Mouse (Mus musculus) stomach, postnatal 0 days (tissue): ENCODE results near the gene Hist1h2bh. TPM values are rescaled to one million over a fixed set of nuclear protein-coding genes. Genes with fewer than 3 reads are reported as not detected.

ENCODE experiments used
- ATAC-seq: fragments of 200-750 bp; cut with Nextera tagmentation; 2 replicates; pipeline ENCODE4 v1.8.0; 2017; ENCODE audit not compliant: low FRiP score, low TSS enrichment
- DNase-seq: peaks from one replicate; pipeline ENCODE4 v3.0.0-alpha.2; 2016; ENCODE audit warnings: low spot score
- H3K27ac ChIP-seq: fragments of 300-500 bp; sonication (generic); replicated peaks from 2 replicates; pipeline ENCODE4 v1.5.1; 2014; ENCODE audit warnings: mild to moderate bottlenecking, control low read depth
- H3K27me3 ChIP-seq: fragments of 300-500 bp; sonication (generic); 2 replicates; pipeline ENCODE4 v1.6.1; 2014; ENCODE audit warnings: low read length; ENCODE audit not compliant: control insufficient read depth, insufficient read depth
- H3K36me3 ChIP-seq: fragments of 300-500 bp; sonication (generic); 2 replicates; pipeline ENCODE4 v1.6.1; 2014; ENCODE audit warnings: low read length, mixed read lengths; ENCODE audit not compliant: control insufficient read depth, insufficient read depth
- H3K4me1 ChIP-seq: fragments of 300-500 bp; sonication (generic); replicated peaks from 2 replicates; pipeline ENCODE4 v1.6.1; 2014; ENCODE audit warnings: antibody characterized with exemption; ENCODE audit not compliant: control insufficient read depth, insufficient read depth
- H3K4me2 ChIP-seq: fragments of 300-500 bp; sonication (generic); replicated peaks from 2 replicates; pipeline ENCODE4 v1.6.1; 2014; ENCODE audit warnings: low read depth, mild to moderate bottlenecking, control low read depth, moderate library complexity
- H3K4me3 ChIP-seq: fragments of 300-500 bp; sonication (generic); 2 replicates; pipeline ENCODE4 v1.5.1; 2014; ENCODE audit warnings: low read depth, low read length, control low read depth
- H3K9ac ChIP-seq: fragments of 300-500 bp; sonication (generic); 2 replicates; pipeline ENCODE4 v1.6.1; 2014; ENCODE audit warnings: mild to moderate bottlenecking, low read length, control low read depth, mixed read lengths
- H3K9me3 ChIP-seq: fragments of 300-500 bp; sonication (generic); 2 replicates; pipeline ENCODE4 v1.6.1; 2016; ENCODE audit warnings: low read length; ENCODE audit not compliant: control insufficient read depth
- CTCF ChIP-seq: IDR thresholded peaks from 2 replicates; pipeline ENCODE4 v1.5.1; 2016; ENCODE audit warnings: antibody characterized with exemption, low read depth, mild to moderate bottlenecking, moderate library complexity
- EP300 ChIP-seq: optimal IDR thresholded peaks from 2 replicates; pipeline ENCODE3; 2016; ENCODE audit warnings: antibody characterized with exemption
- WGBS: fragments of 180-500 bp; shearing (Covaris S2); extraction: QIAGEN DNeasy Blood & Tissue Kit; methylation state at CpG from one replicate; pipeline ENCODE4 v1.1.7; 2014; 5-methylcytosine and 5-hydroxymethylcytosine counted together
- polyA plus RNA-seq: library from polyadenylated mRNA; unstranded; fragments of >200 nt; fragmentation: Nextera tagmentation; extraction: Ambion mirVana; gene quantifications from 2 replicates; pipeline ENCODE4 v1.2.1, GENCODE M21; 2015

Hist1h2bh gene
- polyA plus RNA-seq, 1 experiment from 2014 or later: 0.62 TPM

DNA sequence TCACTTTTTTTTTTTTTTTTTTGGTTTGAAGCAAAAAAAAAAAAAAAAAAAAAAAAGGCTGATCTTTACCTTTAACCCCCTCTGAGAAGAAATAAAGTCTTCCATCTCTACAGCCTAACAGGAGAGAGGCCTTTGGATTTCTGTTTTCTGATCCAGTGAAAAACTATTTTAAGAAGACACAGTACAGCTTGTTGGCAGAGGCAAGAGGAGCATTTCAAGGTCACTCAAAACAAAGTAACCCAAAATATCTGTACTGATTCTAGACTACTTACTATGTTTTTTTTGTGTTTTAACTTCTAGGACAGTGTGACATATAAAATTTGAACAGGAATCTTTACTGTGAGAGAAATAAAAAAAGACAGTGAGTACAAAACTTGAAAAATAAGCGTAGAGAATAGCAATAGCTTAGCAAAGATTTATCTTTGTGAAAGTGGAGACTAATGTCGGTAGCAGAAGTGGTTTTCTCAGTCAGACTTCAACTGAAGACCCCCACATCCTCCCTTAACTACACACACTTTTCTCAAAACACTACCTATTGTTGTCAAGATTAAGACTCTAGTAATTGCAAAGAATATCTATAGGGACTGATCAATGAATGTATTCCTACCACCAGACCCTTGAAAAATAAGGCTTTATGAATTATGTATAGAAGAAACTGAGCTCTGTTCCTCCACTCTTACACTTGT is 13.6 kb downstream of the Hist1h2bh start:
- H3K9ac ChIP-seq: peak overlapping the region; percentile 78
- H3K36me3 ChIP-seq: no peaks in the 10 kb centered on the region
- DNase-seq: no peak
- WGBS: 4% methylated on average over 2 of the region's 2 CpGs
- no peaks in the 10 kb centered on the region for H3K27me3 ChIP-seq
- no peak for ATAC-seq
- peak overlapping the region; percentile 73 for H3K4me2 ChIP-seq
- TF ChIP-seq CTCF: no peak
- no peak for TF ChIP-seq EP300
- no peaks in the 10 kb centered on the region for H3K9me3 ChIP-seq
- H3K4me3 ChIP-seq: peak overlapping the region; percentile 60
- peak overlapping the region; percentile 98 for H3K27ac ChIP-seq
- H3K4me1 ChIP-seq: no peaks in the 10 kb centered on the region

DNA sequence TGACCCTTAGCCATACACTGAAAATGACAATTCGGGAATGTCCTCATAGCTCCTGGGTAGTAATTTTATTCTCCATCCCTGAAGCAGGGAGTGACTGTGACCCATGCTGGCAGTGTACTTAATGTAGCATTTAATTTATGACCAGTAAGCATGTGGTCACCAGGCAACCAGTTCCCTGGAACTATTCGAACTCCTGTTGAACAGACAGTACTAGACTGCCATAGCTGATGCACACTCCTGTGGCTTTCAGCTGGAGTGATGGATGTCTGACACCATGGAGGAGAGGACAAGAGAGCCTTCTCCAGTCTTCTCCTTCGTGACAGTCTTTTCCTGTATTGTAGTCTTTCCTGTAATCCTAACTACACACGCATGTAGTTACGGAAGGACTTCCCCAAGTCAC is 14.2 kb downstream of the Hist1h2bh start:
- no peak overlapping the region for H3K9ac ChIP-seq
- no peak overlapping the region for H3K27ac ChIP-seq
- H3K9me3 ChIP-seq: no peaks in the 10 kb centered on the region
- H3K4me1 ChIP-seq: no peaks in the 10 kb centered on the region
- no peak overlapping the region for H3K4me2 ChIP-seq
- no peak overlapping the region for H3K4me3 ChIP-seq
- TF ChIP-seq CTCF: no peak
- no peak for TF ChIP-seq EP300
- H3K27me3 ChIP-seq: no peaks in the 10 kb centered on the region
- H3K36me3 ChIP-seq: no peaks in the 10 kb centered on the region
- DNase-seq (no peak), ATAC-seq (no peak)
- 70% methylated on average over 5 of the region's 5 CpGs for WGBS

DNA sequence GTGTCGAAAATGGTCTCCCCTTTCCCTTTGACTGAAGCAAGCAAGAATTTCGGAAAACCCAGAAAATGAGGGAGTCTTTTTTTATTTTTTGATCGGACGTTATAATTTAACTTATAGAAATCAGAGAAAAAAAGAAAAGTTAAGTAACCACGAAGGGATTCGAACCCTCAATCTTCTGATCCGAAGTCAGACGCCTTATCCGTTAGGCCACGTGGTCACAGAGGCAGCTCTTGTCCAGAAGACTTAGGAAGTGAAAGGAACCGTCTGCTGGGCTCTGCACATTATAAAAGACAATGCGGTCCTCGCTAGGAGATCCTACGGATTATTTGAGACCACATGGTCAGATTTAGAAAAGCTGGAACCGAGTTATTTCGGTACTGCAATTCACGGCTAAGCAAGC is 16.9 kb downstream of the Hist1h2bh start:
- DNase-seq: peak; percentile 89
- peak; percentile 40 for ATAC-seq
- Histone ChIP-seq H3K4me2 (peak overlapping the region; percentile 51), H3K4me1 (no peaks in the 10 kb centered on the region), H3K27me3 (no peaks in the 10 kb centered on the region), H3K36me3 (no peaks in the 10 kb centered on the region), H3K9me3 (no peaks in the 10 kb centered on the region), H3K4me3 (peak overlapping the region; percentile 39), H3K9ac (0 out of 2 replicates have a peak overlapping the region, but pooled peaks have one; percentile 39), H3K27ac (no peak overlapping the region)
- no peak for TF ChIP-seq EP300
- no peak for TF ChIP-seq CTCF
- under 1% methylated on average over 17 of the region's 17 CpGs for WGBS

DNA sequence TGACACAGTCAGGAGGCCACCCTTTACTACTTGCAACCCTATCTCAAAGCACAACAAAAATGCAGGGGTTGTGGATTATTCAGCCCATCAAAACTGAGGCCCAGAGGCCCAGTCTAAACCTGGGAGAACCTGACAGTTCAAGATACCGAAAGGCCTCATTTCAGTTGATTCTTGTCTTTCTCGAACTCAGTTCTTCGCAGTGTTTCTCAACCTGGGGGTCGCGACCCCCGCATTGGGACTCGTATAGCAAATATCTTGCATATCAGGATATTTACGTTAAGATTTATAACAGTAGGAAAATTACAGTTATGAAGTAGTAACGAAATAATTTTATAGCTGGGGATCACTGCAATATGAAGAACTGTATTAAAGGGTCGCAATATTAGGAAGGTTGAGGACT is 17.3 kb downstream of the Hist1h2bh start:
- H3K36me3 ChIP-seq: no peaks in the 10 kb centered on the region
- TF ChIP-seq CTCF (no peak), EP300 (no peak)
- H3K9ac ChIP-seq: no peak overlapping the region
- 5% methylated on average over 10 of the region's 10 CpGs for WGBS
- H3K9me3 ChIP-seq: no peaks in the 10 kb centered on the region
- H3K4me1 ChIP-seq: no peaks in the 10 kb centered on the region
- no peaks in the 10 kb centered on the region for H3K27me3 ChIP-seq
- DNase-seq (no peak), ATAC-seq (no peak)
- peak overlapping the region; percentile 39 for H3K4me3 ChIP-seq
- peak overlapping the region; percentile 51 for H3K4me2 ChIP-seq
- H3K27ac ChIP-seq: no peak overlapping the region

DNA sequence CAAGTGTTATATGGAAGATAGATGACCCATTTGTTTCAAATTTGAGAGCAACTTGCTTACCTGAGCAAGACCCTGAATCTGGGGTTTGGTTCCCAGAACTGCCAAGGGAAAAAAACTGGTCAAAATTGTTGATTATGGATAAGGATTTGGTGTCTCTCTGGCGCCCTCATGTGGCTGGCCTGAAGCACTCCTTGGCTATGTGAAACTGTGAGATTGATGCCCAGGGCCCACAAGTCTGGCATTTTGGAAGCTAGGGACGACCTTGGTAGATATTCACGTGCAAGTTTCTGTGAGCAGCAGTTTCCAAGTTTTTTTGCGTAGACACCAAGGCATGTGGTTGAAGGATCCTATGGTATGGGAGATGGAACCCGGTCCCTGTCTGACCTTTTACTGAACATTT is 18.5 kb downstream of the Hist1h2bh start:
- H3K4me1 ChIP-seq: no peaks in the 10 kb centered on the region
- H3K4me2 ChIP-seq: no peak overlapping the region

DNA sequence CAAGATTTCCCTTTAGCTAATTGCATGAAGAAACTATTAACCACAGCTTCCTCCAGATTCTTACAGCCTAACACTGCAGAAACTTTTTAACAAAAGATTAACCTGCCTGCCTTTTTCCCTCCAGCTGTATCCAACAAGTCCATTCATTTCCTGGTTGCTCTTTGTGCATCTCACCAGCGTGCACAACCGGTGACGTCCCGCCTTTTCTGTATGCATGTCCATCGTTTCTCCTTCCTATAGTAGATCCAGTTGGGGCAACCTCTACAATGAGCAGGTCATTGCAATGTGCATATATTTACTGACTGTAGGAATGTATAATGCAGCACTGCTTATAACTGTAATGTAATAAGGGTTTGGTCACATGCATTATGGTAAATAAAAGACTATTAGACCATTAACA is 19.2 kb downstream of the Hist1h2bh start:
- Histone ChIP-seq H3K36me3 (no peaks in the 10 kb centered on the region), H3K27ac (no peak overlapping the region), H3K9me3 (no peaks in the 10 kb centered on the region), H3K9ac (no peak overlapping the region), H3K4me3 (no peak overlapping the region), H3K27me3 (no peaks in the 10 kb centered on the region), H3K4me2 (no peak overlapping the region), H3K4me1 (no peaks in the 10 kb centered on the region)
- TF ChIP-seq EP300: no peak
- ATAC-seq: no peak
- no peak for DNase-seq
- WGBS: 43% methylated on average over 5 of the region's 5 CpGs

More for the DNA sequence above, 18.5 kb downstream of the Hist1h2bh start:
- Histone ChIP-seq H3K27ac (no peak overlapping the region), H3K27me3 (no peaks in the 10 kb centered on the region), H3K4me3 (no peak overlapping the region), H3K9me3 (no peaks in the 10 kb centered on the region), H3K36me3 (no peaks in the 10 kb centered on the region), H3K9ac (no peak overlapping the region)
- DNase-seq (peak; percentile 88), ATAC-seq (peak; percentile 51; the same call in 1 of the 2 replicates)
- TF ChIP-seq EP300 (no peak), CTCF (peak; percentile 92)
- 12% methylated on average over 5 of the region's 5 CpGs for WGBS
